Mouse (Mus musculus) heart, postnatal 0 days (tissue): ENCODE measurements around the gene Atp1a3.

Source experiments
- CTCF ChIP-seq: IDR thresholded peaks from 2 replicates; pipeline ENCODE4 v1.5.1; 2016; ENCODE audit warnings: antibody characterized with exemption, control low read depth, low read depth
- EP300 ChIP-seq: IDR thresholded peaks from 2 replicates; pipeline ENCODE4 v1.6.1; 2016; ENCODE audit warnings: antibody characterized with exemption, low read depth

- TF ChIP-seq EP300 (no peak), CTCF (no peak)
Observed at GRCm38 (mm10) chr7:24944257-24944950, 61.4 kb downstream of the Atp1a3 start, which contains the start of gene Gm4881.
